Mouse (Mus musculus): ENCODE results near the gene Adam19. TPM values are rescaled to one million over a fixed set of nuclear protein-coding genes. Genes with fewer than 3 reads are reported as not detected.
A peak's percentile ranks its signal among the peaks of the same experiment; 100 is the strongest.

The Adam19 gene
- polyA plus RNA-seq, 1 experiment from 2014 or later: 4.3 TPM

DNA sequence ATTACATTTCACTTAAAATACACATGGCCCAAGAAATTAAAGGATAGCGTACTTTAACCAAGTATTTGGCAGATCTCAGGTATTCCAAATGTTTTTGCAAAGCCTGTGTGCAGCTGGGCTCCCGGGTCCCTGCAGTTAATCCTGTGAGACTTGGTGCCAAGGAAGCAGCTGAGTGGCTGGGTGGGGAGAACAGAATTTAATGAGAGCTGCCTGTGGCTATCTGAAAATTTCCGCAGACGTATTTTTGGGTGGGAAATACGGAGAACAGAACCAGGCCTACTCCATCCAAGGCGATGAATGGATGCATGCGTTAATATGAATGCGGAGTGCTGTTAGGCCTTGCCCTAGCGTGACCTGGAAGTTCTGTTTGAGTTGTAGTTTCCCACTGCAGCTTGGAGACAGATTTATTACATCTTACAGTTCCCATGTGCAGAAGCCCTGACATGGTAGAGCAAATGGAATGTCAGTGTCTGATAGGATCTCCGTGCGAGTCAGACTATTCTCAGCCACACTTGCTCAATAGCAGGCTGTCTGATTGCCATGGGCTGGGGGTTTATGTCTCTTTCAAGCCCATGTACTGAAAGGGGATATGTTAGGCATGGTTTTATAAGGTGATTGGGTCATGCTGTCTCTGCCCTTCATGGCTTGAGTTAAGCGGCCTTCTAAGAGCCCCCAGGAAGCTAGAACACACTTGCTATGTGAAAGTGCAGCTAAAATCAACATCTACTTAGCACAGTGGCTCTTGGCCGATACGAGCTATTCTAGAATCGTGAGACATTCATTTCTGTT lies 17.5 kb downstream of the Adam19 start:
- Histone ChIP-seq H3K27me3 (ENCODE audit: control insufficient read depth, insufficient read depth, low read length) (no peaks in the 10 kb centered on the region), H3K4me1 (replicated peaks; ENCODE audit: control insufficient read depth, insufficient read depth) (0 out of 2 replicates have a peak, but pooled peaks cover 5% of the 10 kb centered on the region), H3K36me3 (ENCODE audit: control insufficient read depth, insufficient read depth, low read length) (peaks cover 2% of the 10 kb centered on the region; the same call in 1 of the 2 replicates), H3K27ac (replicated peaks) (peak overlapping the region; percentile 59), H3K4me3 (ENCODE audit: low read depth, low read length) (no peak overlapping the region), H3K9me3 (ENCODE audit: control insufficient read depth, low read length) (no peaks in the 10 kb centered on the region), H3K9ac (ENCODE audit: low read length) (no peak overlapping the region), H3K4me2 (replicated peaks; ENCODE audit: low read depth) (no peak overlapping the region)
- TF ChIP-seq CTCF (IDR thresholded peaks at IDR 0.05; ENCODE audit: low read depth): no peak
- TF ChIP-seq EP300 (optimal IDR thresholded peaks at IDR 0.05): no peak
- 39% methylated on average over 15 of the region's 15 CpGs for WGBS
- peak; percentile 60; the same call in 1 of the 2 replicates for ATAC-seq (ENCODE audit: low FRiP score, low TSS enrichment)
- DNase-seq (ENCODE audit: low spot score): peak; percentile 44

DNA sequence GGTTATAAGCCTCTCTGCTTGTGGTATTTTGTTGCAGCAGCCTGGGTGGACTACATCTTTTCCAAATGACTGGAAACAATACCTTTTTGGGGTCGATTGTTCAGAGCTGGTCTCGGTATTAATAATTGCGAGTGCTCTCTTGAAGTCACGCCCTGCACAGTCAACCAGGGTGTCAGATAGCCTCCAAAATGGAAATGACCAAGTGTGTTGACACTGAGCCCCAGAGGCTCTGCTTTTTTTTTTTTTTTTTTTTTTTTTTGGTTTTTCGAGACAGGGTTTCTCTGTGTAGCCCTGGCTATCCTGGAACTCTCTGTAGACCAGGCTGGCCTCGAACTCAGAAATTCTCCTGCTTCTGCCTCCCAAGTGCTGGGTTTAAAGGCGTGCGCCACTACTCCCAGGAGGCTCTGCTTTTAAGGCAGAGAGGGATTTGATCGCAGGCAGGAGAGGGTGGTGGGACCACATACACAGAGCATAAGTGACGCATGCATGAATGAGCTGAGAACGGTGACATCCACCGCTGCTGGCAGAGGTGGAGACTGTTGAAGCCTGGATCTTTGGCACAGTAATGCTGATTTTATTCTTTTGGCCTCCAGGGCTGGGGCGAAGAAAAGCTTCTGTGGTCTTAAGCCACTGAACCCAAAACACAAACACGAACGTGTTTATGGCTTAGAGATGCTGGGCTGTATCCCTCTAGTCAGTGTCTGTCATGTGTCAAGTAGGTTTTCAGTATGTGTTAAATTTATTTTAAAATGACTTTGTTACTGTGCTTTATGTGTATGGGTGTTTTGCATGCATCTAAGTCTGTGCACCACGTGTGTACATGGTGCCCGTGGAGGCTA lies 18.3 kb downstream of the Adam19 start:
- no peak overlapping the region for H3K4me3 ChIP-seq (ENCODE audit: low read depth, low read length)
- TF ChIP-seq EP300 (optimal IDR thresholded peaks at IDR 0.05): no peak
- no peak for TF ChIP-seq CTCF (IDR thresholded peaks at IDR 0.05; ENCODE audit: low read depth)
- H3K4me1 ChIP-seq (replicated peaks; ENCODE audit: control insufficient read depth, insufficient read depth): 0 out of 2 replicates have a peak, but pooled peaks cover 3% of the 10 kb centered on the region
- ATAC-seq (ENCODE audit: low FRiP score, low TSS enrichment): no peak
- H3K36me3 ChIP-seq (ENCODE audit: control insufficient read depth, insufficient read depth, low read length): peaks cover 2% of the 10 kb centered on the region; the same call in 1 of the 2 replicates
- H3K9ac ChIP-seq (ENCODE audit: low read length): no peak overlapping the region
- no peak overlapping the region for H3K4me2 ChIP-seq (replicated peaks; ENCODE audit: low read depth)
- no peaks in the 10 kb centered on the region for H3K9me3 ChIP-seq (ENCODE audit: control insufficient read depth, low read length)
- DNase-seq (ENCODE audit: low spot score): no peak
- peak overlapping the region; percentile 59 for H3K27ac ChIP-seq (replicated peaks)
- 78% methylated on average over 17 of the region's 17 CpGs for WGBS
- no peaks in the 10 kb centered on the region for H3K27me3 ChIP-seq (ENCODE audit: control insufficient read depth, insufficient read depth, low read length)

DNA sequence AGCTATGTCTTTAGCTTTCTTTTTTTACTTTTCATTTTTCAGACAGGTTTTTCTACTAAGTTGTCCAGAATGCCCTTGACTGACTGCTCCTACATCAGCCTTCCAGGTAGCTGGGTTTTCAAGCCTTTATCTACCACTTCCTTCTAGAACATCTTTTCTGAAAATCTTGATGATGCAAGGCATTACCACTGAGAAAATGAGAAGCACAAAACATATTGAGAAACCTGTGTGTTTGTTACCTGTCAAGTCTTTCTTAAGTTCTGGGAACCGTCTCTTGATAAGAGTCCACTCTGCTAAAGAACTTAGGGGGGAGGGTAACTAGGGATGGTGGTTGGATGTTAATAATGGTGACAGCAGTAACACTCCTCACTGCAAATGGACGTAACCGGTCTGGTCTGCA lies 19.7 kb downstream of the Adam19 start:
- no peaks in the 10 kb centered on the region for H3K9me3 ChIP-seq (ENCODE audit: control insufficient read depth, low read length)
- WGBS: 73% methylated on average over 3 of the region's 3 CpGs
- H3K9ac ChIP-seq (ENCODE audit: low read length): no peak overlapping the region
- no peak for DNase-seq (ENCODE audit: low spot score)
- no peak overlapping the region for H3K4me2 ChIP-seq (replicated peaks; ENCODE audit: low read depth)
- peaks cover 2% of the 10 kb centered on the region; the same call in 1 of the 2 replicates for H3K36me3 ChIP-seq (ENCODE audit: control insufficient read depth, insufficient read depth, low read length)
- ATAC-seq (ENCODE audit: low FRiP score, low TSS enrichment): no peak
- H3K4me1 ChIP-seq (replicated peaks; ENCODE audit: control insufficient read depth, insufficient read depth): 0 out of 2 replicates have a peak, but pooled peaks cover 3% of the 10 kb centered on the region
- TF ChIP-seq EP300 (optimal IDR thresholded peaks at IDR 0.05) (no peak), CTCF (IDR thresholded peaks at IDR 0.05; ENCODE audit: low read depth) (no peak)
- no peak overlapping the region for H3K4me3 ChIP-seq (ENCODE audit: low read depth, low read length)
- no peaks in the 10 kb centered on the region for H3K27me3 ChIP-seq (ENCODE audit: control insufficient read depth, insufficient read depth, low read length)
- no peak overlapping the region for H3K27ac ChIP-seq (replicated peaks)

DNA sequence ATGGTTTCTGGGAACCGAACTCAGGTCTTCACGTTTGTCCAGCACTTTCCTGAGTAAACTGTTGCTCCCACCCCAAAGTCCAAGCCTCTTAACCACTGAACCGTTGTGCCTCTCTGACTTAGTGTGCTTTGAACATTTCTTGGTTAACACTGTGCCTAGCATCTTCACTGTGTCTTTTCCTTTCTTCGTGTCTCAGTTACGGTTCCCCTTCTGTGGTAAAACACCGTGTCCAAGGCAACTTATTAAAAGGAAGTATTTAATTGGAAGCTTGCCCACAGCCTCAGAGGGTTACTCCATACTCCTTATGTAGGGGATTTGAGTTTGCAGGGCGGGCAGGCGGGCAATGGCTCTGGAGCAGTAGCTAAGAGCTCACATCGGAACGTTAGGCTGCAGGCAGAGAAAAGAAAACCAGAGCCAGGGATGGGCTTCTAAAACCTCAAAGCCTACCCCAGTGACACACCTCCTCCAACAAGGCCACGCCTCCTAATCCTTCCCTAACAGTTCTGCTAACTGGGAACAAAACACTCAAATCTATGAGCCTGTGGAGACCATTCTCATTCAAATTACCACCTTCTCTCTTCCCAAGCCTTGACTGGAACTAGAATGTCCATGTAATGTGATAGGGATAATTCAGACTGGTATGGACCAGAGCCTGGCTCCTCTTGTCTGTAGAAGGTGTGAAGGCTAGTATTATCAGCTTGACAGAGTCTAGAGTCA lies 20.8 kb downstream of the Adam19 start:
- no peak overlapping the region for H3K9ac ChIP-seq (ENCODE audit: low read length)
- no peak for DNase-seq (ENCODE audit: low spot score)
- H3K27me3 ChIP-seq (ENCODE audit: control insufficient read depth, insufficient read depth, low read length): no peaks in the 10 kb centered on the region
- no peaks in the 10 kb centered on the region for H3K9me3 ChIP-seq (ENCODE audit: control insufficient read depth, low read length)
- H3K4me1 ChIP-seq (replicated peaks; ENCODE audit: control insufficient read depth, insufficient read depth): 0 out of 2 replicates have a peak, but pooled peaks cover 3% of the 10 kb centered on the region
- 87% methylated on average over 11 of the region's 11 CpGs for WGBS
- ATAC-seq (ENCODE audit: low FRiP score, low TSS enrichment): no peak
- H3K4me3 ChIP-seq (ENCODE audit: low read depth, low read length): no peak overlapping the region
- TF ChIP-seq EP300 (optimal IDR thresholded peaks at IDR 0.05): no peak
- peaks cover 2% of the 10 kb centered on the region; the same call in 1 of the 2 replicates for H3K36me3 ChIP-seq (ENCODE audit: control insufficient read depth, insufficient read depth, low read length)
- no peak overlapping the region for H3K27ac ChIP-seq (replicated peaks)
- no peak overlapping the region for H3K4me2 ChIP-seq (replicated peaks; ENCODE audit: low read depth)

DNA sequence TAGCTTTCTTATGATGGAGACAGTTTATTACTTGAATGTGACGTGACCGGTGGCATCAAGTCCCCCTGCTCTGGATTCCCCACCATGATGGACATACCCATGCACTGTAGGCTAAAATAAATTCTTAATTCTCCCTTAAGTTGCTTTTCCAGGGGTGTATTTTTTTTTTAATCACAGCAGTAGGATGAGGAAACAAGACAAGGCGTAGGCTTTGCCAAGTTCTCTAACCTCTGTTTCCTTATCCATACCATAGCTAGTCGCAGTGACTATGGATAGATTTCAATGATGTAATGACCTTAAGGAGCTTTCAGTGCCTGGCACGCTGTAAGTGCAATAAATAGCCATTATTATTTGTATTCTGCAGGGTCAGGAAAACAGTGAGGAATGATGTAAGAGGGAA lies 21.5 kb downstream of the Adam19 start:
- Histone ChIP-seq H3K4me1 (replicated peaks; ENCODE audit: control insufficient read depth, insufficient read depth) (0 out of 2 replicates have a peak, but pooled peaks cover 3% of the 10 kb centered on the region), H3K4me2 (replicated peaks; ENCODE audit: low read depth) (no peak overlapping the region), H3K9ac (ENCODE audit: low read length) (no peak overlapping the region), H3K4me3 (ENCODE audit: low read depth, low read length) (no peak overlapping the region), H3K27me3 (ENCODE audit: control insufficient read depth, insufficient read depth, low read length) (no peaks in the 10 kb centered on the region), H3K36me3 (ENCODE audit: control insufficient read depth, insufficient read depth, low read length) (peaks cover 2% of the 10 kb centered on the region; the same call in 1 of the 2 replicates), H3K9me3 (ENCODE audit: control insufficient read depth, low read length) (no peaks in the 10 kb centered on the region), H3K27ac (replicated peaks) (no peak overlapping the region)
- TF ChIP-seq CTCF (IDR thresholded peaks at IDR 0.05; ENCODE audit: low read depth) (no peak), EP300 (optimal IDR thresholded peaks at IDR 0.05) (no peak)
- WGBS: 83% methylated on average over 5 of the region's 5 CpGs
- ATAC-seq (ENCODE audit: low FRiP score, low TSS enrichment) (no peak), DNase-seq (ENCODE audit: low spot score) (no peak)
